Mouse (Mus musculus) cerebellum, postnatal 36 days (tissue): Measurements from ENCODE around the gene Scpep1.
A peak's percentile ranks its signal among the peaks of the same experiment; 100 is the strongest.

Experiments used
- DNase-seq, 2 experiments: peaks; one replicate each; pipeline ENCODE4 v3.0.0; 2021 to 2022; ENCODE audit warnings: mixed read lengths in 2 of 2

The Scpep1 gene

DNA sequence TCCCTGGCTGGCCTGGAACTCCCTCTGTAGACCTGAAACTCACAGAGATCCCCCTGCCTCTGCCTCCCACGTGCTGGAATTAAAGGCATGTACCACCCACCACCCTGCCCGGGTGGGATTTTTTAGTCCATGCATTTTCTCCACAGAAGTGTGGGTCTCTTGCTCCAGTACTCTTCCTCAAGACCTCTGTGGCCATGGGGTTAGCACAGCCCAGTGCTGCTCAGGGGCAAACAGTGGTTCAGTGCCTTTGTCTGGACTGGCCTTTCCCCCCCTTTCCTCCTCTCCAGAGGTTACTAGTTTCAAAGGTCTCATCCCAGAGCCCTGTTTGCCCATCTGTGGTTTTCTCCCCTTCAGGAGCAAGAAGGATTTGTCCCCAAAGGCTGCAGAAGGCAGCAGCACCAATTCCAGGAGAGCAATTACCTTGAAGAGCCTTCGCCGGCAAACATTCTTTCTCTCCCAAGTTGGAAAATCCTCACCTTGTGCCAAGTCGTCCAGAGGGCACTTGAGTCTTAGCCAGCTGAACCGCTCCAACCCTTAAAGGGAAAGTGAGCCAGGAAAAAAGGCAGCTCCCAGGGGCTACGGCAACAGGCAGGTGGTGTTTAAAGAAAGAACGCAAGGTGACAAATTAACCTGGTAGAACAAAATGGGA, 45.8 kb downstream of the Scpep1 start:
- DNase-seq: peak; percentile 10 to 11

DNA sequence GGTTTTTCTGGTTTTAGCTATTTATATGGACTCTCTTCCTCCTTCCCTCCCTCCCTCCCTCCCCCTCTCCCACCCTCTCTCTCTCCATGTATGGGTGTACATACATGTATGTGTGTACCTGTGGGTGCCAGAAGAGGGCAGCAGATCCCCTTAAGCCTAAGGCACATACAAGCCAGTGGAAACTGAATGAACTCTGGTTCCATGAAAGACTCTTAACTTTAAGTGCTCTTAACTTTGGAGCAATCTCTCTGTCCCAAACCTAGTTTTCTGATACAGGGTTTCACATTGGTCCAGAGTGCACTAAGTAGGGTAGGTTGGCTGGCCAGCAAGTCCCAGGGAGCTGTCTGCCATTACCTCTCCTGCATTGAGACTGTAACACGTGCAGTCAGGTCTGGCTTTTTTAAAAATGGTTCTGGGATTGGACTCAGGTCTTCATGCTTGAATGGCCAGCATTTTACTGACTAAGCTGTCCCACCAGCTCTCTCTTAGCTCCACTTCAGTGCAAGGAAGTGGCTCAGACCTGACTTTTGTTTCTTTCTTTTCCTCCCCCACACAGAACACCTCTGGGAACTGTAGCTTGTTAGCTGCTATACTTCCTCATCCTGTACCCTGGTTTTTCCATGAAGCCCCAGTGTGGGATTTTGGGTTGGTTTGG, 46.6 kb downstream of the Scpep1 start:
- peak; percentile 54 to 61 for DNase-seq

DNA sequence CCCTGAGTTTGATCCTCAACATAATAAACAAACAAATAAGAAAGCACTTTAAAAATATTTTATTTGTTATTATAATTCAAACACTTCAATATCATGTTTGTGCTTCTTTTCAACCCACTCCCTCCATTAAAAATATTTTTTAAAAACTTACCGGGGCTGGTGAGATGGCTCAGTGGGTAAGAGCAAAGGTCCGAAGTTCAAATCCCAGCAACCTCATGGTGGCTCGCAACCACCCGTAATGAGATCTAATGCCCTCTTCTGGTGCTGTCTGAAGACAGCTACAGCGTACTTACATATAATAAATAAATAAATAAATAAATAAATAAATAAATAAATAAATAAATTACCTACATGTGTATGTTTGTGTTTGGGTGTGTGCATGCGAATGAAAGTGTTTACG, 47.4 kb downstream of the Scpep1 start:
- DNase-seq: no peak

DNA sequence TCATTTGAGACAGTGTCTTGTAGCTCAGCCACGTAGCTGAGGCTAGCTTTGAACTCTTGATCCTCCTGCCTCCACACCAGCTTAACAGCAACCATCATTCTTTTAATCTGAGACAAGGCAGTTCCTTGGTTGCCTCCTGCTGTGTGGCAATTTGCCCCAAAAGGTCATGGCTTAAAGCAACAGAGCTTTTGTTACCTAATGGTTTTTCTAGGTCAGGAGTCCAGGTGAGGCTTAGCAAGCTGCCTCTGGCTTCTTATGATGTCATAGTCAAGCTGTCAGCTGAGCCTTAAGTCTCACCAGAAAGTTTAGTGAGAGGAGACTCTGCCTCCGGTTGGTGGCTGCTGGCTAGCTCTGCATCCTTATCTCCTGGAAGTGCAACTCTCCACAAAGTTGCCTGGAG, 49.6 kb downstream of the Scpep1 start:
- DNase-seq: no peak

DNA sequence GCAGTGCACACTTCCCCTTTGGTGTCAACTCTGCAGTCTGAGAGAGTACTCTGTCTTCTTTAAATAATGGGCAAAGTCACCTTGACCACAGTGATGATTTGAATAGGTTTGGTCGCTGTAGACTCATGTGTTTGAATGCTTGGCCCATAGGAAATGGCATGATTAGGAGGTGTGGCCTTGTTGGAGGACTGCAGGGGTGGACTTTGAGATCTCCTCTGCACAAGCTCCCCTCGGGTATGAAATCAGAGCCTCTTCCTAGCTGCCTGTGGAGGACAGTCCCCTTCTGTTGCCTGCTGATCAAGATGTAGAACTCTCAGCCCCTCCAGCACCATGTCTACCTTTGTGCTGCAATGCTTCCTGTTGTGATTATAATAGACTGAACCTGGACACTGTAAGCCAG, 51.2 kb downstream of the Scpep1 start:
- no peak for DNase-seq

DNA sequence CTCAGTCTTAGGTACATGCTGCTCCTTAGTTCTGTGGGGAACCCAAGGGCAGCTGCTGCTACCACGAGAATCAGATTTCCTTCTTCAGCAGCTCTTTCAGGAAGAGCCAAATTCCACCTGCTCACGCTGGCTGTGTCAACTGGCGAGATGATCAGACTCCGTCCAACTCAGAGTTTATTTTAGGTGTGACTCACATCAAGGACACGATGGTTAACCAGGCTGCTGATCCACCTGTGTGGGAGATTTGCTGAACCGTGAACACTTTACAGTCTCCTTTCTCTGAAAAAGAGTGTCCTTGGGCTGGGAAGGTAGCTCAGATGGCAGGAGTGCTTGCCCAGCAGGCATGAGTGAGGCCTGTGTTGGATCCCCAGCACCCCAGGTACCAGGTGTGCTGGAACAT, 52.5 kb downstream of the Scpep1 start:
- DNase-seq: no peak

DNA sequence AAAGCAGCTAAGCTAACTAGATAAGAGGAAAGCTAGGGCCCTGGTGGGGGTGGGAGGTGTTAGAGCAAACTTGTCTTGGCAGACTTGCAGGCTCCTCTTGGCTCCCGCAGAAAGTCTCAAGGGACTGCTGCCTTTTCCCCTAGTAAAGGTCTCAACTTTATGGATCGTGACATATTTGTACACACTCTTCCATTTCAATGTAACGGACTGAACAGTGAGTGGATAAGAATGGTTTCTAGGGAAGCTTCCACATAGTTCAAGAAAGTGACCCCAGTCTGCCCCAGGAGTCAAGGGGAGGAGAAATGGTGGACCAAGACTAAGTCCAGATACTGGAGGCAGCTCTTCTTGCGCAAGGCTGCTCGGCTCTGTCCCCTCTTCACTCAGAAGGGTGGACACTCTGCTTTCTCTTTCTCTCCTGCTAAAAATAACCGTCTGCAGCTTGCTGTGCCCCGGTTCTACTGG, 53.9 kb downstream of the Scpep1 start:
- no peak for DNase-seq

DNA sequence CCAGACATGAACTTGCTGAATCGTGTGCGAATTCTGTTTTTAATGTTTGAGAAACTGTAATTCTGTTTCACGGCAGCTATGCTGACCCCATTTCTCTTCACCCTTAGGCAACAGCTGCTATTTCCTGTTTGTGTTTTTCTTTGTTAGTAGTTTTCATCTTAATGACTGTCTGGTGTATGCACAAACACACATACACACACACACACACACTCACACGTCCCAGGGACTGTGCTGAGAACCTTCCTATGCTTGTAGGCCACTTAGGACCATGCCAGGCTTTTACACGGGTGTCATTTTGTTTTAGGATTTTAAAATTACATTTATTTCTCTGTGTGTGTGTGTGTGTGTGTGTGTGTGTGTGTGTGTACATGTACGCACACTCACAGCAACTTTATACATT, 55.7 kb downstream of the Scpep1 start:
- no peak for DNase-seq

DNA sequence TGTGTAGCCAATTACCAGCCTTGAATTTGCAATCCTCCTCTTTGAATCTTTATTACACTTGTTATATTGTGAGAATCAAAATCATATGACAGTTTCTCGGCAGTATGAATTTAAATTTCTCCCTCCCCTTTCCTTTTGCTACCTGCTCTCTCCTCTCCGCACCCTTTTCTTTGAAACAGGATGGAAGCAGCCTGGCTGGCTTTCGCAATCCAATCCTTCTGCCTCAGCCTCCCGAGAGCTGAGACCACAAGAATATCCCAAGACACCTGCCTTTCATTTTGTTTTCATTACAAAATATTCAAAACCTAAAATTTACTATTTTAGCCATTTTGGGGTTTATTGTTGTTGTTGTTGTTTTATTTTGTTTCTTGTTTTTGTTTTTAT, 56.9 kb downstream of the Scpep1 start:
- DNase-seq: no peak

DNA sequence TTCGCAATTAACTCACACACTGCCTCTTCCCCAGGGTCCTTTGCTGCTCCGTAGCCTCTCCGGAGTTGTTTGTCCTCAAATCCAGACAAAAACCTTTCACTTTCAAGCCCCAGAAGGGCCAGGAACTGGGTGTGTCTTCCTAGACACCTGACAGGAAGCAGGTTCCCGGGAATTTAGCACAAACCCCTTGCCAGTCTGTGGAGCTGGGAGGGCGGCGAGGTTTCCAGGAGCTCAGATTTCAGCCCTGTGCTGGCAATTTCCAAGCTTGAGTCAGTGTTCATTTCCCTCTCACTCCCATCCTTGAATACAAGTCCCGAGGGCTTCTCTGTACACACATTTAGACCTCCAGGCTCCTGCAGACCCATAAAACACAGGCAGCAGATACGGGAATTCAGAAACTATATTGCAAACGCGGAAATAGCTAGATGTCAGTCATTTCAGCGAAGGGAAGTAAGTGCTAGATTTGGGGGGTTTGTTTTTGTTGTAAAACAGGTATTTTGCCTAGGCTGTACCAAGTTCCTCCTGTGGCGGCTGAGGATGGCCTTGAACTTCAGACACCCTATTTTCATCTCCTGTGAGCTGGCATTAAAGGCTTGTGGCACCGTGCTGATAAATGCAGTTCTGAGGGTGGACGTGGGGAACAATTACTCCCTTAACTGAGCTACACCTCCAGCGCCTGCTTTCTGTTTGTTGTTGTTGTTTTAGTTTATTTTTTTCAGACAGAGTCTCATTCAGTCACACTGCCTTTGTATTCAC, 57.5 kb downstream of the Scpep1 start:
- no peak for DNase-seq

DNA sequence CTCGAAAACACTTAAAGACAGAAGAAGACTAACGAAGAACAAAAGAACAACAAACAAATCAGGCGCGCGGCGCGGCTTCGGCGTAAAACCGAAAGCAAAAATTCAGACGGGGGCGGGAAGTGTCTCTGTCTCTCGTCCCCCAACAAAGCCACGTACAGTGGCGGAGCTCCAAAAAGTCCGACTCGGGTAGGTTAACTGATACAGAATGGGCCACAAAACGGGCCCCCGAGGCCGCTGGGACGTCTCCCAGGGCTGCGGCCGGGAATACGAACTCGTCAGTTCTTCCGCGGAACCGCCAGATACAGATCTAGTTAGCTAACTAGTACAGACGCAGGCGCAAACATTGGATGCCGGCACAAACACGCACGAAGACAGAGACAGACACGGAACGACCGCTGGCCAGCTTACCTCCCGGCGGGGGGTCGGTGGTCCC, 59.4 kb downstream of the Scpep1 start:
- peak; percentile 19 to 55 for DNase-seq

DNA sequence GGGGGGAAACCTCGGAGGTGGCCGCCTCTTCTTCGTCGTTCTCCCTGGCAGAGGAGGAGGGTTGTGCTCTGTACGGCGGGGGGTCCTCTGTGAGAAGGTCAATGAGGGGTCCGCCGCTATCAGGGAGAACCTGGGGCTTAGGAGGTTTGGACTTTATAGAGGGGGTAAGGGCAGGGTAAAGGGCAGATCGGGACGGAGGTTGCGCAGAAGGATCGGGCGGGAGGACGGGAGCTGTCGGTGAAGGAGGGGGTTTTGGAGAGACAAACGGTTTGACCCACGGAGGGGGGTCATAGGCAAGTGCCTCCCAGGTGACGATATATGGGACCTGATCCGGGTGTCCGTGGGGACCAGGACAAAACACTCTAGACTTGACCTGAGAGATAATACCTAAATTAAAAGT, 60.0 kb downstream of the Scpep1 start:
- DNase-seq: peak; percentile 17 to 20

DNA sequence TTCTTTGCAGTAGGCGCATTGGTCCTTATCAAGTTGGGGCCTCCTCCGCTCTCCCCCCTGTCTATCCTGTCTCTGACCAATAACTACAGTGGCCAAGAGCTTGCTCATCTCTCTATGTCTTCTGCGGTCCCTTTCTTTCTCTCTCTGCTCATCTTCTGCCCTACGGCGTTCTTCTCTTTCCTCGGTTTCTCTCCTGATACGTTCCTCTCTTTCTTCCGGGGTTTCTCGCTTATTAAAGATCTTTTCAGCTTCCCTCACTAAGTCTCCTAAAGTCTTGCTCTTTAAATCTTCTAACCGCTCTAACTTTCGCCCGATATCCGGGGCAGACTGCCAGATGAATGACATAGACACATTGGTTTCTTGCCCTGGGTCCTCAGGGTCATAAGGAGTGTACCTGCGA, 61.0 kb downstream of the Scpep1 start:
- peak in 1 of 2 experiments; percentile 20 for DNase-seq

DNA sequence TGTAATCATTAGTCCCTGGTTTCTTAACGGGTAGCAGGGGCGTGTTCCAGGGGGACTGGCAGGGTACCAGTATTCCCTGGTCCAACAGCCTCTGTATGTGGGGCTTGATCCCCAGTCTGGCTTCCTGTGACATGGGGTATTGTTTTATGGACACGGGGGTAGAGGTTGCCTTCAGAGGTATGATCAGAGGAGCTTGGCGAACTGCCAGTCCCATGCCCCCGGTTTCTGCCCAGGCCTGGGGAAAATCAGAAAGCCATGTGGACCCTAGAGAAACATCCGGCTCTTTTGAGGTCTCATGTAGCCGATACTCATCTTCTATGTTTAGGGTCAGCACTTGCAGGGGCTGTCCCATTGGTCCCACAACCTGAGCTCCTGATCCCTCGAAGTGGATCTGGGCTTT, 61.8 kb downstream of the Scpep1 start:
- DNase-seq: peak in 1 of 2 experiments; percentile 7

DNA sequence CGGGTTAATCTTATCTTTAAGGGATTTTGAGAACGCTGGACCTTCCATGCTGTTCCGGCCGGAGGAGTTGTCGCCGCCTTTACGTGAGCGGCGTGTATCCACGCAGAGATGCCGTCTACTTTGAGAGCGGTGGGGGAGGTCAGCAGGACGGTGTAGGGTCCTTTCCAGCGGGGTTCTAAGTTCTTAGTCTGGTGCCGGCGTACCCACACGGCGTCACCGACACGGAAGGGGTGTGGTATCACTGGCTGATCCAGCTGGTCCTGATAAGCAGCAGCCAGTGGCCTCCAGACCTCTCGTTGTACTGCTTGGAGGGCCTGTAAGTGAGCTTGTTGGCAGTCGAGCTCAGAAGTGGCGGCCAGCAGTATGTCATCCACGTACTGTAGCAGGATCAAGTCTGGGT, 62.5 kb downstream of the Scpep1 start:
- DNase-seq: peak; percentile 23 to 29

DNA sequence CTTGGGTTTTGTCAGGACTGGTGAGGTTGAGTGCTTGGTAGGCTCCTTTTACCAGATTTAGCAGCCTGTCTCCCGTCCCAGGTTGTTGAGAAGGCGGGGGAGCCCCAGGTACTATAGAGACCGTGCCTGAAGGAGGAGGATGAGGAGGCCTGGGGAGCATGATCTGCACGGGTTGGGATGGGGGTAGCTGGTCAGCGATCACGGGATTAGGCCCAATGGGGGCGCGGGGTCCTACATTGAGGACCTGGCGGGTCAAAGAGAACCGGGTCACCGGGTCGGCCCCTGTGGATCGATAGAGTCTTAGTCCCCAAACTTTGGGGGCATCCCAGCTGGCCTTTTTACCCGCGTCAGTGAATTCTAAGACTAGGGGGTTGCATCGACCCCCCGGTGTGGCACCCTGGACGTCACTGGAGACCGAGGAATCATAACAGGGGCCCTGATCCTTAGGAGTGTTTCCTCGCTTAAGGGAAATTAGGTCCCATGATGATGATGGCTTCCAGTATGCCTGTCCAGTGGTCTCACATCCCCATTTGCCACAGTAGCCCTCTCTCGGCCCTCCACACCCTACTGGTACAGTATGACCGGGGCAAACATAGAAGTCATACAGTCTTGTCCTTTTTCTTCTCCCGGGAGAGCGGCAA, 63.2 kb downstream of the Scpep1 start:
- DNase-seq: peak; percentile 51 to 60

DNA sequence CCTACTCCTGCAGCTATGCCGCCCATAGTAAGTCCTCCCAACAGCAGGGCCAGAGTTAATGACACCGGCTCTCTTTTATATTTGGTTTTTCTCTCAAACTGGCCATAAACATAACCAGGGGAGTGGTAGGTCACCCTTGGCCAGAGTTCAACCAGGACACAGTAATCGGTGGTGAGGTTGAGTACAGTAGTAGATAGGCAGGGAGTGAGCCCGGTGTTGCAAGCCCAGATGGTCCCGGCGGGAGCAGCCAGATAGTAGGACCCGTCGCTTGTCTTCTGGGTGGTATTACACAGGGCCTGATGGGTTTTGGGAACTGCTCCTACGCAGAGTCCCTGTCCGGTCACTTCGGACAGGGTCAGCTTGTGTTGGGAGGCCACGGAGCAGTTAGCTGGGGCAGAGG, 63.8 kb downstream of the Scpep1 start:
- DNase-seq: peak; percentile 31 to 62

DNA sequence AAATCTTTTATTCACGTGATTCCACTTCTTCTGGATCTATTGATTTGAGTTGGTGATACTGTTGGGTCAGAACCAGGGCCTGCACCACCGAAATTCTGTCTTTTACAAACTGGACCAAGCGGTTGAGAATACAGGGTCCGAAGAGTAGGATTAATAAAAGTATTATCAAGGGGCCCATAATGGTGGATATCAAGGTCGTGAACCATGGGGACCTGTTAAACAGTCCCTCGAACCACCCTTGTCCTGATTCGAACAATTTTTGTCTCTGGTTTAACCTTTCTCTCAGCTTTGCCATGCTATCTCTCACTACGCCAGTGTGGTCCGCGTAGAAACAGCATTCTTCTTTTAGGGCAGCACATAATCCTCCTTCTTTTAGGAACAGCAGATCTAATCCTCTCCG, 64.4 kb downstream of the Scpep1 start:
- DNase-seq: peak in 1 of 2 experiments; percentile 39

DNA sequence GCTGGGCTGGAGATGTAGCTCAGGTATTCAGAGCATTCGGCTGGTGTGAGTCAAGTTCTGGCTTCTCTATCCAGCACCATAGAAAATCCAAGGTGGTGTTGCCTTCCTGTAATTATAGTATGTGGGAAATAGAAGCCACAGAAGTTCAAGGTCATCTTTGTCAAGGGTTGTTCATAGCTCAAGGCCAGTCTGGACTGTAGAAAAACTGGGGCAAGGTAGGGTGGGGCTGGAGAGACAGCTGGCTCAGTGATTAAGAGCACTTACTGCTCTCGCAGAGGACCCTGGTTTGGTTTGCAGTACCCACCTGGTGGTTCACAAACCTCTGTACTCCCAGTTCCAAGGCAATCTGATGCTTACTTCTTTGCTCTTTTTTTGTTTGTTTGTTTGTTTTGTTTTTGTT, 66.3 kb downstream of the Scpep1 start:
- no peak for DNase-seq

DNA sequence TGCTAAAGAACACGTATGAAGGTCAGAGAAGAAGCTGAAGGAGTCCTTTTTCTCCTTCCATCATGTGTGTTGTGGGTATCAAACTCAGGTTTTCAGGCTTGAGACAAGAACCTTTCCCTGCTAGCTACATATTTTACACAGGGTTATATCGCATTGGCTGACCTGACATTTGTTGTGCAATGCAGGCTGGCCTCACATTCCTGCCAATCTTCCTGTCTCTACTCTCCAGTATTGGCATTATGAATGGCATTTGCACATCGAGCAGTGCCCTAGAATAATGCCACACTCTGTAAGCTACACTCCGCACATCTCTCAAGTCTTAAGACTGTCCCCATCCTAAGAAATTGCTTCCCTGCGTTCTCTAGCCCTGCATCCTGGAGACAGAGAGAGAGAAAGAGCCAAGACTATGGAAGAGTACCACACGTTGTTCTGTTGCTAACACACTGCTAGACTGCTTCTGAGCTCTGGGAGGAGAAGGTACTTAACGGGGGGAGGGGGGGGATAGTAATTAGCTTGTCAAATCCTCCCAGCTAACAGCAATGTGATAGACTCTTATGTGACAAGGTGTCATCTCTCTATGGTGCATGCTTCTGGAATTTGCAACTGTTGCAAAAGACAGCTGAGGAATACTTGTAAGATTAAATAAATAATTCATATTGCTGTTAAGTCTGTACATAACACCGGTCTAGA, 70.7 kb downstream of the Scpep1 start:
- no peak for DNase-seq

DNA sequence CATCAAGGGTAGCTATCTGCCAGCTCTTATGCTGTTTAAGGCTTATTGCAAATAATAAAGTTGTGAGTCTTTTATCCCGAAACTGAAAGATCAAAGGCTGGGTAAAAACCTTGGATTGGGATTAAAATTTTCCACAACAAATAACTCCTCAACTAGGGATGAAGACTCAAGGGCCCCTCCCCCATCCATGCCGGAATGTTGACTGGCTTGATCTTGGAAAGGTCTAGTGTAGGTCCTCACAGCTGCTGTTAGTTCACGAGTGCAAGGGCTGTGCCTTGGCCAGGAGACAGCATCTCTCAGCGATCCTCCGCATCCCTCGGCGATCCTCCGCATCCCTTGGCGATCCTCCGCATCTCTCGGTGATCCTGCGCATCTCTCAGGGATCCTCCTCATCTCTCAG, 77.3 kb downstream of the Scpep1 start:
- no peak for DNase-seq
